ENCODE assay signal across 22 mouse cellular contexts in the genomic region with DNA sequence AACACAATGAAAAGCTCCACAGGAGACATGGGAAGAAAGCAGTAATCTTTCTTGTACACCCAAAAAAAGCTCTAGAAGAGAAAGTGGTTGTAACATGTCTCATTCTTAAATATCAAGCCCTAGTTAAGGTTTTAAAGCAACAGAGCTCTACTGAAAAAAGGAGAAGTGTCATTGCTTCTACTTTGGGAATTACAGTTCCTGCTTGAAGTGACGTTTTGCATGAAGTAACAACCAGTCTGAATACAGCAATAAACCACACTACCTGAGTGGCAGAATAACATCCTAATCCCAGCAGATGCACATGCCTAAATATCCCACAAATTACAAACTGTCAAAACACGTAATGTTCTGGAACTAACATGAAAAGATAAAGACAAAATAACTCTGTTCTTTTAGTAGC. TPM values are rescaled to one million over a fixed set of nuclear protein-coding genes. Genes with fewer than 3 reads are reported as not detected.
DNase-seq lines count a peak whose midpoint lies in the region; ATAC-seq and TF ChIP-seq lines count a peak whose summit lies in the region.
"Had no signal": no experiment of that assay in that cellular context is flagged by ENCODE, and none has a peak within 500 bp of the region (broad histone marks: within the 10 kb centered on the region; RNA-seq: fewer than 3 reads in every experiment).

No protein-coding gene starts in this region.

- no peak overlapping the region for H3K4me2 ChIP-seq in hindbrain, postnatal 0 days (ENCODE audit: low read depth, low read length)
- H3K4me2 ChIP-seq: forebrain, embryonic 13.5 days; heart, embryonic 12.5 days; heart, embryonic 15.5 days; hindbrain, embryonic 12.5 days; hindbrain, embryonic 15.5 days; intestine, embryonic 15.5 days had no signal

- H3K9me3 ChIP-seq in hindbrain, postnatal 0 days (ENCODE audit: low read length), result no peaks in the 10 kb centered on the region
- H3K9me3 ChIP-seq: forebrain, embryonic 10.5 days; forebrain, embryonic 13.5 days; heart, embryonic 12.5 days; heart, embryonic 15.5 days; hindbrain, embryonic 12.5 days; hindbrain, embryonic 15.5 days; intestine, embryonic 15.5 days had no signal

- intact Hi-C loops in gastrocnemius, adult 2 months (cut with DNase I), result no loop called here

- ATAC-seq in megakaryocyte progenitor cell, adult 5-6 weeks (replicated peaks; ENCODE audit: poor library complexity), result peak; percentile 40
- ATAC-seq in hindbrain, postnatal 0 days, result no peak
- ATAC-seq: activated CD4-positive, CD25-positive, alpha-beta regulatory T cell, adult 4 months; CD4-positive, CD25-positive, alpha-beta regulatory T cell, adult 4 months; forebrain, embryonic 13.5 days had no signal

- TF ChIP-seq POLR2A in testis, adult 2 months (IDR thresholded peaks at IDR 0.05; ENCODE audit: control insufficient read depth, low read depth, low read length), result no peak

- H3K27me3 ChIP-seq in testis, adult 2 months (ENCODE audit: control insufficient read depth, insufficient read depth, low read length), result no peaks in the 10 kb centered on the region
- H3K27me3 ChIP-seq in hindbrain, postnatal 0 days (ENCODE audit: insufficient read depth, low read length), result no peaks in the 10 kb centered on the region
- H3K27me3 ChIP-seq: forebrain, embryonic 13.5 days; heart, embryonic 12.5 days; heart, embryonic 15.5 days; hindbrain, embryonic 12.5 days; hindbrain, embryonic 15.5 days; intestine, embryonic 15.5 days had no signal

- no peak for TF ChIP-seq CTCF in gastrocnemius, adult 2 months (IDR thresholded peaks at IDR 0.05)
- TF ChIP-seq CTCF in testis, adult 2 months (IDR thresholded peaks at IDR 0.05; ENCODE audit: control insufficient read depth, insufficient read depth, insufficient replicate concordance, low read depth, low read length), result no peak
- TF ChIP-seq CTCF in hindbrain, postnatal 0 days (IDR thresholded peaks at IDR 0.05; ENCODE audit: low read depth), result no peak

- 83% methylated on average over 2 of the region's 2 CpGs for WGBS in hindbrain, postnatal 0 days

- H3K36me3 ChIP-seq in testis, adult 2 months (ENCODE audit: control insufficient read depth, insufficient read depth, low read length), result no peaks in the 10 kb centered on the region
- peaks cover 9% of the 10 kb centered on the region; the same call in 1 of the 2 replicates for H3K36me3 ChIP-seq in hindbrain, postnatal 0 days (ENCODE audit: insufficient read depth, low read length)

- DNase-seq in gastrocnemius, adult 2 months, result no peak
- no peak for DNase-seq in gastrocnemius, postnatal 25 days
- DNase-seq in testis, postnatal 10 days (ENCODE audit: low spot score), result no peak
- DNase-seq in T-cell, adult 2 months (ENCODE audit: low spot score), result no peak
- DNase-seq in hindbrain, postnatal 0 days (ENCODE audit: low spot score), result no peak
- DNase-seq: adrenal gland, adult 8-10 months; adrenal gland, postnatal 25 days; cerebellum, adult 11-12 months; cerebellum, adult 9-10 months; cerebellum, postnatal 14 days; gastrocnemius, postnatal 10 days had no signal

- no peaks in the 10 kb centered on the region for H3K4me1 ChIP-seq in testis, adult 2 months (ENCODE audit: control insufficient read depth, insufficient read depth, low read length)
- no peaks in the 10 kb centered on the region for H3K4me1 ChIP-seq in hindbrain, postnatal 0 days (ENCODE audit: insufficient read depth, low read length)
- H3K4me1 ChIP-seq: forebrain, embryonic 10.5 days; forebrain, embryonic 13.5 days had no signal

- no peak overlapping the region for H3K9ac ChIP-seq in hindbrain, postnatal 0 days (replicated peaks; ENCODE audit: low read length)
- H3K9ac ChIP-seq: forebrain, embryonic 13.5 days; heart, embryonic 12.5 days; heart, embryonic 15.5 days; hindbrain, embryonic 12.5 days; hindbrain, embryonic 15.5 days; intestine, embryonic 15.5 days had no signal

- H3K27ac ChIP-seq in gastrocnemius, adult 2 months, result peak overlapping the region; percentile 77
- H3K27ac ChIP-seq in testis, adult 2 months (ENCODE audit: control insufficient read depth, insufficient read depth, low read depth, low read length), result no peak overlapping the region
- H3K27ac ChIP-seq in hindbrain, postnatal 0 days, result no peak overlapping the region
- H3K27ac ChIP-seq: forebrain, embryonic 10.5 days; forebrain, embryonic 13.5 days; hindbrain, embryonic 12.5 days; hindbrain, embryonic 15.5 days; intestine, embryonic 15.5 days had no signal

- H3K4me3 ChIP-seq in gastrocnemius, adult 2 months, result no peak overlapping the region
- H3K4me3 ChIP-seq in testis, adult 2 months (ENCODE audit: control insufficient read depth, low read depth, low read length), result peak overlapping the region; percentile 59; the same call in 1 of the 2 replicates
- no peak overlapping the region for H3K4me3 ChIP-seq in hindbrain, postnatal 0 days (ENCODE audit: low read length)
- H3K4me3 ChIP-seq: forebrain, embryonic 10.5 days; forebrain, embryonic 13.5 days; heart, embryonic 12.5 days; heart, embryonic 15.5 days; hindbrain, embryonic 12.5 days; hindbrain, embryonic 15.5 days; intestine, embryonic 15.5 days had no signal

RNA-seq across cellular contexts. Expression of gene Usp15, which starts 50.4 kb away (rescaled TPM):
- 100 to 1,000 TPM; 171 to 187 TPM for total RNA-seq in gastrocnemius, adult 2 months (2021)
- 100 to 1,000 TPM; 133 to 158 TPM for total RNA-seq in gastrocnemius, postnatal 25 days (2021)
- polyA plus RNA-seq in testis, adult 2 months (2012; rRNA removed), result 106 and 138 TPM in 2 replicates
- 129 and 132 TPM in 2 replicates for total RNA-seq in megakaryocyte progenitor cell, adult 5-6 weeks (2015)
- 170 and 218 TPM in 2 replicates for total RNA-seq in megakaryocyte progenitor cell, adult 5-6 weeks (2017)
- total RNA-seq in hindbrain, postnatal 0 days (2014; rRNA removed), result 41.6 and 48.4 TPM in 2 replicates
- 64.9 and 68.7 TPM in 2 replicates for polyA plus RNA-seq in hindbrain, postnatal 0 days (2015; fragmentation: Nextera tagmentation; extraction: Ambion mirVana)
